Mouse (Mus musculus) heart, embryonic 15.5 days (tissue): Measurements from ENCODE around the gene Rnf115. TPM values are rescaled to one million over a fixed set of nuclear protein-coding genes. Genes with fewer than 3 reads are reported as not detected.
A peak's percentile ranks its signal among the peaks of the same experiment; 100 is the strongest.
"Not testable (repeated sequence)": the region's sequence is repeated elsewhere in the genome, so short reads cannot be mapped to it uniquely, and the experiment has no call there.

Experiments used
- ATAC-seq: fragments of 200-750 bp; cut with Nextera tagmentation; replicated peaks from 2 replicates; pipeline ENCODE4 v1.8.0; 2017; ENCODE audit warnings: low read depth, moderate TSS enrichment; ENCODE audit not compliant: insufficient number of reproducible peaks, insufficient read depth, low FRiP score
- H3K27ac ChIP-seq: fragments of 300-500 bp; sonication (generic); 2 replicates; pipeline ENCODE4 v1.5.1; 2015; ENCODE audit warnings: mild to moderate bottlenecking, inconsistent platforms
- H3K27me3 ChIP-seq: fragments of 300-500 bp; sonication (generic); 2 replicates; pipeline ENCODE4 v1.6.1; 2015; ENCODE audit warnings: inconsistent platforms
- H3K36me3 ChIP-seq: fragments of 300-500 bp; sonication (generic); 2 replicates; pipeline ENCODE4 v1.6.1; 2015; ENCODE audit warnings: mild to moderate bottlenecking, inconsistent platforms
- H3K4me1 ChIP-seq: fragments of 300-500 bp; sonication (generic); replicated peaks from 2 replicates; pipeline ENCODE4 v1.6.1; 2015; ENCODE audit warnings: inconsistent platforms
- H3K4me2 ChIP-seq: fragments of 300-500 bp; sonication (generic); 2 replicates; pipeline ENCODE4 v1.6.1; 2015; ENCODE audit warnings: inconsistent platforms, mild to moderate bottlenecking, moderate library complexity
- H3K4me3 ChIP-seq: fragments of 300-500 bp; sonication (generic); 2 replicates; pipeline ENCODE4 v1.5.1; 2015; ENCODE audit warnings: mild to moderate bottlenecking, inconsistent platforms
- H3K9ac ChIP-seq: fragments of 300-500 bp; sonication (generic); 2 replicates; pipeline ENCODE4 v1.6.1; 2015; ENCODE audit warnings: mild to moderate bottlenecking, inconsistent platforms
- H3K9me3 ChIP-seq: fragments of 300-500 bp; sonication (generic); replicated peaks from 2 replicates; pipeline ENCODE4 v1.6.1; 2016; ENCODE audit warnings: inconsistent platforms
- WGBS: fragments of 180-500 bp; shearing (Covaris S2); methylation state at CpG from one replicate; pipeline ENCODE4 v1.1.7; 2015; ENCODE audit warnings: mixed read lengths; 5-methylcytosine and 5-hydroxymethylcytosine counted together
- polyA plus RNA-seq: library from polyadenylated mRNA; unstranded; fragments of >200 nt; fragmentation: Nextera tagmentation; extraction: Ambion mirVana; gene quantifications from 2 replicates; pipeline ENCODE4 v1.2.1, GENCODE M21; 2015

Rnf115 gene
- polyA plus RNA-seq, 1 experiment from 2014 or later = 33.4 TPM

- no peak overlapping the region for H3K4me2 ChIP-seq
- 83% methylated on average over 1 of the region's 1 CpGs for WGBS
- no peaks in the 10 kb centered on the region for H3K9me3 ChIP-seq
- no peak overlapping the region for H3K4me3 ChIP-seq
- ATAC-seq = no peak
- H3K27ac ChIP-seq = no peak overlapping the region
- no peaks in the 10 kb centered on the region for H3K27me3 ChIP-seq
- peaks cover 7% of the 10 kb centered on the region for H3K4me1 ChIP-seq
- no peaks in the 10 kb centered on the region for H3K36me3 ChIP-seq
- H3K9ac ChIP-seq = no peak overlapping the region
Measured at GRCm38 (mm10) chr3:96737995-96738394, 10.5 kb downstream of the Rnf115 start.

GRCm38 (mm10) chr3:96740279-96740678 is 12.8 kb downstream of the Rnf115 start:
- H3K9me3 ChIP-seq, H3K4me3 ChIP-seq, H3K36me3 ChIP-seq, H3K27me3 ChIP-seq, H3K27ac ChIP-seq, H3K4me2 ChIP-seq, H3K4me1 ChIP-seq, H3K9ac ChIP-seq, ATAC-seq: not testable (repeated sequence)

- Histone ChIP-seq H3K36me3 (no peaks in the 10 kb centered on the region), H3K4me2 (no peak overlapping the region), H3K9ac (no peak overlapping the region), H3K27ac (no peak overlapping the region), H3K4me1 (peaks cover 4% of the 10 kb centered on the region; the same call in 1 of the 2 replicates), H3K4me3 (no peak overlapping the region), H3K9me3 (no peaks in the 10 kb centered on the region), H3K27me3 (no peaks in the 10 kb centered on the region)
- ATAC-seq = no peak
- 92% methylated on average over 3 of the region's 3 CpGs for WGBS
Measured at GRCm38 (mm10) chr3:96744348-96744747, 16.9 kb downstream of the Rnf115 start.

- 49% methylated on average over 1 of the region's 1 CpGs for WGBS
- no peak overlapping the region for H3K4me3 ChIP-seq
- no peak overlapping the region for H3K27ac ChIP-seq
- no peaks in the 10 kb centered on the region for H3K9me3 ChIP-seq
- H3K36me3 ChIP-seq = no peaks in the 10 kb centered on the region
- peaks cover 4% of the 10 kb centered on the region; the same call in 1 of the 2 replicates for H3K4me1 ChIP-seq
- H3K27me3 ChIP-seq = no peaks in the 10 kb centered on the region
- no peak for ATAC-seq
- no peak overlapping the region for H3K4me2 ChIP-seq
- H3K9ac ChIP-seq = no peak overlapping the region
Measured at GRCm38 (mm10) chr3:96746829-96747228, 19.4 kb downstream of the Rnf115 start.

DNA sequence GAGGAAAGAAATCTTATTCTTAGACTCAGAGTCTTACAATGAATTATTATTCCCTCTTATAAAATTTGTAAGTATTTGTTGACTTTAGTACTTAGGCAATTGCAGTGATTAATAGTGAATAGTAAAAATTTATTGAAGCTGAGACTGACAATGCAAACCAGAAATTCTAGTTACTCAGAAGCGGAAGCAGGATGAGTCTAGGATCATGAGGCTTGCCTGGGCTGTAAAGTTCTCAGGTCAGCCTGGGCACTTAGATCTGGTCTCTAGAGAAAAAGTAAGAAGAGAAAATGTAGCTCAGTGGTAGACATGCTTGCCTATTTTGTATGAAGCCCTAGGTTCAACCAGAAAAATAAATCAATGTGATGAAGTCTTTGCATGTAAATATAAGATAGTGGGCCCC is 28.5 kb downstream of the Rnf115 start:
- H3K4me2 ChIP-seq = no peak overlapping the region
- ATAC-seq = no peak
- H3K4me3 ChIP-seq = no peak overlapping the region
- no peaks in the 10 kb centered on the region for H3K27me3 ChIP-seq
- peaks cover 6% of the 10 kb centered on the region; the same call in 1 of the 2 replicates for H3K36me3 ChIP-seq
- no peak overlapping the region for H3K9ac ChIP-seq
- WGBS = 100% methylated on average over 1 of the region's 1 CpGs
- H3K27ac ChIP-seq = no peak overlapping the region
- no peaks in the 10 kb centered on the region for H3K9me3 ChIP-seq
- peaks cover 5% of the 10 kb centered on the region; the same call in 1 of the 2 replicates for H3K4me1 ChIP-seq

DNA sequence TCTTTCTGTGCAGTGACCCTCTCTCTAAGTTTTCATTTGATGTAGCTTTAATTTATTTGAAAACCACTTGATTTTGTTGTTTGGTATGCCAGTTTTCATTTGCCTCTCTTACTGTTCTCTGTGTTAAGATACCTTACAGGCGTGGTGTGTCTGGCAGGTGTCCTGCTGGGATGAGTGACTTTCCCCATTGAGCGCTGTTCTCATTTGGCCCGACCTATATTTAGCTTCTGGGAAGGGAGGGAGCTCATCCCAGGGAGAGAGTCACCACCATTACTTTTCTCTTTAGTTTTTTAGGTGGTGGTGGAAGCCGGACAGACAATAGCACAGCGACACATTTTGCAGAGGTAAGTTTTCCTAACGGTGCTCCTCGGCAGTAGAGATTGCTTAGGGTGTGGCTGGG is 30.2 kb downstream of the Rnf115 start:
- Histone ChIP-seq H3K27me3 (no peaks in the 10 kb centered on the region), H3K4me1 (peaks cover 5% of the 10 kb centered on the region; the same call in 1 of the 2 replicates), H3K4me3 (no peak overlapping the region), H3K27ac (peak overlapping the region; percentile 52), H3K4me2 (no peak overlapping the region), H3K36me3 (peaks cover 6% of the 10 kb centered on the region; the same call in 1 of the 2 replicates), H3K9me3 (no peaks in the 10 kb centered on the region), H3K9ac (no peak overlapping the region)
- no peak; the same call in 1 of the 2 replicates for ATAC-seq
- 58% methylated on average over 7 of the region's 7 CpGs for WGBS

GRCm38 (mm10) chr3:96759695-96760094 is 32.2 kb downstream of the Rnf115 start:
- ATAC-seq = no peak
- H3K27me3 ChIP-seq = no peaks in the 10 kb centered on the region
- WGBS = 85% methylated on average over 4 of the region's 4 CpGs

GRCm38 (mm10) chr3:96764528-96764927 is 37.1 kb downstream of the Rnf115 start:
- H3K9ac ChIP-seq = no peak overlapping the region
- ATAC-seq = no peak
- H3K27me3 ChIP-seq = no peaks in the 10 kb centered on the region
- no peaks in the 10 kb centered on the region for H3K9me3 ChIP-seq
- H3K4me2 ChIP-seq = no peak overlapping the region
- no peaks in the 10 kb centered on the region for H3K36me3 ChIP-seq
- H3K27ac ChIP-seq = no peak overlapping the region
- 50% methylated on average over 1 of the region's 1 CpGs for WGBS
- H3K4me3 ChIP-seq = no peak overlapping the region
- H3K4me1 ChIP-seq = peaks cover 6% of the 10 kb centered on the region; the same call in 1 of the 2 replicates

More at GRCm38 (mm10) chr3:96759695-96760094, 32.2 kb downstream of the Rnf115 start:
- no peak overlapping the region for H3K9ac ChIP-seq
- H3K4me1 ChIP-seq = peaks cover 5% of the 10 kb centered on the region; the same call in 1 of the 2 replicates
- peaks cover 6% of the 10 kb centered on the region; the same call in 1 of the 2 replicates for H3K36me3 ChIP-seq
- H3K4me2 ChIP-seq = no peak overlapping the region
- no peaks in the 10 kb centered on the region for H3K9me3 ChIP-seq
- no peak overlapping the region for H3K27ac ChIP-seq
- H3K4me3 ChIP-seq = no peak overlapping the region

DNA sequence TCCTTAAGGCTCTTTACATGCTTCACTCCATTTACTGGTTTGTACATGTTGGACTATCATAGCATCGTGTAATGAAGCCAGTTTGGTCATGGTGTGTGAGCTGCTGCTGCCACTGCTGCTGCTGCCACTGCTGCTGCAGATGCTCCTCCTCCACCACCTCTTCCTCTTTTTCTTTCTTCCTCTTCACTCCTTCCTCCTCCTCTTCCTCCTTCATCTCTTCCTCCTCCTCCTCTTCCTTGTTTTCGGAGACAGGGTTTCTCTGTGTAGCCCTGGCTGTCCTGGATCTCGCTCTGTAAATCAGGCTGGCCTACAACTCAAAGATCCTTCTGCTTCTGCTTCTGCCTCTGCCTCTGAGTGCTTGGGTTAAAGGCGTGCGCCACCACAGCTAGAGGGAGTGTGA is 42.5 kb downstream of the Rnf115 start:
- Histone ChIP-seq H3K4me3 (no peak overlapping the region), H3K4me1 (peaks cover 10% of the 10 kb centered on the region), H3K36me3 (peaks cover 3% of the 10 kb centered on the region; the same call in 1 of the 2 replicates), H3K9ac (no peak overlapping the region), H3K4me2 (no peak overlapping the region), H3K27me3 (no peaks in the 10 kb centered on the region), H3K27ac (no peak overlapping the region), H3K9me3 (no peaks in the 10 kb centered on the region)
- ATAC-seq = no peak
- 85% methylated on average over 5 of the region's 5 CpGs for WGBS

DNA sequence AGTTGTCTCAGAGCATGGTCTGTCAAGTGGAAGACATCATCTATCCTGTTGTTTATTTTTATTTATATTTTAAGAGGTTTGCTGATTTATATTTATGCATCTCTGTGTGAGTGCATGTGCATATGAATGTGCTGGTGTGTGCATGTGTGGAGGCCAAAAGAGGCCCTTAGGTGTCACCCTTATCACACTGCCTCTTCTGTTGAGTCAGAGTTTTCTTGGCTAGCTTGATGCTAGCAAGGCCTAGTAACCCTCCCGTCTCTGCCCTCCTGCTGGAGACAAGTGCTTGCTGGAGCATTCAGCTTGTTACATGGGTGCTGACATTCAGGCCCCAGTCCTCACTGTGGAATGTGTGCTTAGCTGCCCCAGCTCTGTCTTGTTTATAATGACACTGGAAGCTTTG is 45.5 kb downstream of the Rnf115 start:
- Histone ChIP-seq H3K27me3 (no peaks in the 10 kb centered on the region), H3K4me1 (peaks cover 4% of the 10 kb centered on the region), H3K27ac (no peak overlapping the region), H3K9me3 (no peaks in the 10 kb centered on the region), H3K36me3 (peaks cover 3% of the 10 kb centered on the region; the same call in 1 of the 2 replicates), H3K4me3 (no peak overlapping the region), H3K9ac (no peak overlapping the region), H3K4me2 (no peak overlapping the region)
- 21% methylated on average over 1 of the region's 1 CpGs for WGBS
- ATAC-seq = no peak

- Histone ChIP-seq H3K4me2 (no peak overlapping the region), H3K9me3 (no peaks in the 10 kb centered on the region), H3K9ac (no peak overlapping the region), H3K36me3 (peaks cover 3% of the 10 kb centered on the region; the same call in 1 of the 2 replicates), H3K27me3 (no peaks in the 10 kb centered on the region), H3K27ac (no peak overlapping the region), H3K4me1 (peaks cover 4% of the 10 kb centered on the region), H3K4me3 (no peak overlapping the region)
- WGBS = 75% methylated on average over 3 of the region's 3 CpGs
- no peak for ATAC-seq
Measured at GRCm38 (mm10) chr3:96777120-96777519, 49.7 kb downstream of the Rnf115 start.

GRCm38 (mm10) chr3:96782236-96782635 is 54.8 kb downstream of the Rnf115 start:
- 66% methylated on average over 8 of the region's 8 CpGs for WGBS
- Histone ChIP-seq H3K9me3 (no peaks in the 10 kb centered on the region), H3K4me3 (no peak overlapping the region), H3K9ac (no peak overlapping the region), H3K36me3 (peaks cover 19% of the 10 kb centered on the region; the same call in 1 of the 2 replicates), H3K27me3 (no peaks in the 10 kb centered on the region), H3K27ac (no peak overlapping the region), H3K4me2 (no peak overlapping the region), H3K4me1 (no peaks in the 10 kb centered on the region)
- no peak for ATAC-seq
